ENCODE assay signal across 11 mouse cellular contexts in the genomic region with DNA sequence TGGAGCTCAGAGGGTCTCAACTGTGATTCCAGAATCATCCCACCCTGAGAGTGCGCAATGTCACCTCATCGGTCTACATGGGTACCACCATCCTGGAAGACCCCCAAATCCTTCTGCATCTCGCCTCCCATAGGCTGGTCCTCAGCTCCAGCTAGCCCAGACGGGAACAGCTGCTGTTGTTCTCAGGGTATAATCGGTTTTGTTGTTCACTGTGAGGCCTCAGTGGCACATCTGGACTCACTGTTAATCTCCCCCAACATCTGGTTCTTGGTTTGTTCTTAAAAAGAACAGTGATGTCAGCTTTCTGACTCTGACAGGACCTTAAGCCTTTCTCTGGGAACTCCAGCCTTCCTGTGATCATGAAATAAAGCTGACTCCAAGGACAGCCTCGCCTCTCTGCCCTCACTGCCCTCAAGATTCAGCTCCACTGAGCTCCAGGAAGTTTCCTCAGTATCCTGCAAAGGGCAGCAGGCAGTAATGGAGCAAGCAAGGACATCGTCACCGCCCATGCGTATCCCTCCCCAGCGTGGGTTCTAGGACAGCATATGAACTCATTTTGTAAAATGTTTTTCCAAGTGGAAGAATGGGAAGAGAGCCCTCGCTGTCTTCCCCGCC. TPM values are rescaled to one million over a fixed set of nuclear protein-coding genes. Genes with fewer than 3 reads are reported as not detected.
DNase-seq lines count a peak whose midpoint lies in the region; ATAC-seq lines count a peak whose summit lies in the region.
"Had no signal": no experiment of that assay in that cellular context is flagged by ENCODE, and none has a peak within 500 bp of the region (broad histone marks: within the 10 kb centered on the region; RNA-seq: fewer than 3 reads in every experiment).

No protein-coding gene starts in this region.

- DNase-seq in kidney, adult 18-20 months, result no peak
- DNase-seq in kidney, postnatal 14 days, result peak; percentile 40
- DNase-seq in forebrain, embryonic 11.5 days (ENCODE audit: low spot score), result no peak
- no peak for DNase-seq in right cerebral cortex, adult 2 months (ENCODE audit: low spot score in 2 of 2)
- DNase-seq: gastrocnemius, postnatal 14 days; thymus, postnatal 4 days had no signal

- H3K4me2 ChIP-seq in kidney, embryonic 15.5 days, result no peak overlapping the region
- H3K4me2 ChIP-seq in embryonic facial prominence, embryonic 13.5 days, result no peak overlapping the region
- no peak overlapping the region for H3K4me2 ChIP-seq in stomach, embryonic 16.5 days (ENCODE audit: low read depth, low read length)
- H3K4me2 ChIP-seq in forebrain, embryonic 11.5 days (ENCODE audit: low read depth, low read length, severe bottlenecking), result no peak overlapping the region
- H3K4me2 ChIP-seq: forebrain, embryonic 15.5 days had no signal

- peaks cover 19% of the 10 kb centered on the region for H3K4me1 ChIP-seq in kidney, embryonic 15.5 days
- H3K4me1 ChIP-seq in embryonic facial prominence, embryonic 13.5 days, result peaks cover 23% of the 10 kb centered on the region
- H3K4me1 ChIP-seq in stomach, embryonic 16.5 days (ENCODE audit: control insufficient read depth, insufficient read depth, low read length), result 0 out of 2 replicates have a peak, but pooled peaks cover 2% of the 10 kb centered on the region
- no peaks in the 10 kb centered on the region for H3K4me1 ChIP-seq in forebrain, embryonic 11.5 days (replicated peaks; ENCODE audit: control insufficient read depth, insufficient read depth, low read length)
- H3K4me1 ChIP-seq: forebrain, embryonic 15.5 days had no signal

- H3K4me3 ChIP-seq in kidney, embryonic 15.5 days (replicated peaks), result no peak overlapping the region
- no peak overlapping the region for H3K4me3 ChIP-seq in embryonic facial prominence, embryonic 13.5 days
- no peak overlapping the region for H3K4me3 ChIP-seq in stomach, embryonic 16.5 days (replicated peaks; ENCODE audit: low read length)
- no peak overlapping the region for H3K4me3 ChIP-seq in forebrain, embryonic 11.5 days (ENCODE audit: low read depth, low read length)
- H3K4me3 ChIP-seq: forebrain, embryonic 15.5 days had no signal

- H3K9ac ChIP-seq in kidney, embryonic 15.5 days, result no peak overlapping the region
- H3K9ac ChIP-seq in embryonic facial prominence, embryonic 13.5 days, result no peak overlapping the region
- H3K9ac ChIP-seq in stomach, embryonic 16.5 days (ENCODE audit: low read length), result no peak overlapping the region
- H3K9ac ChIP-seq in forebrain, embryonic 11.5 days (ENCODE audit: low read length), result no peak overlapping the region
- H3K9ac ChIP-seq: forebrain, embryonic 15.5 days had no signal

- no peaks in the 10 kb centered on the region for H3K27me3 ChIP-seq in kidney, embryonic 15.5 days
- H3K27me3 ChIP-seq in embryonic facial prominence, embryonic 13.5 days, result no peaks in the 10 kb centered on the region
- H3K27me3 ChIP-seq in stomach, embryonic 16.5 days (ENCODE audit: control insufficient read depth, insufficient read depth, low read length), result no peaks in the 10 kb centered on the region
- H3K27me3 ChIP-seq in forebrain, embryonic 11.5 days (ENCODE audit: control insufficient read depth, insufficient read depth, low read length), result no peaks in the 10 kb centered on the region
- H3K27me3 ChIP-seq: forebrain, embryonic 15.5 days had no signal

- ATAC-seq in kidney, embryonic 15.5 days (replicated peaks; ENCODE audit: low FRiP score), result no peak
- ATAC-seq in embryonic facial prominence, embryonic 13.5 days (ENCODE audit: insufficient number of reproducible peaks, insufficient read depth, low FRiP score, low TSS enrichment, low read depth), result no peak
- ATAC-seq in stomach, embryonic 16.5 days (ENCODE audit: insufficient read depth, low FRiP score), result peak; percentile 39; the same call in 1 of the 2 replicates
- ATAC-seq in forebrain, embryonic 11.5 days (replicated peaks; ENCODE audit: low FRiP score), result no peak
- ATAC-seq: forebrain, embryonic 15.5 days; hindbrain, postnatal 0 days had no signal

- 47% methylated on average over 12 of the region's 12 CpGs for WGBS in kidney, embryonic 15.5 days
- WGBS in embryonic facial prominence, embryonic 13.5 days, result 43% methylated on average over 12 of the region's 12 CpGs
- 53% methylated on average over 12 of the region's 12 CpGs for whole genome bisulfite sequencing in stomach, embryonic 16.5 days
- 69% methylated on average over 12 of the region's 12 CpGs for WGBS in forebrain, embryonic 11.5 days

- no peaks in the 10 kb centered on the region for H3K36me3 ChIP-seq in kidney, embryonic 15.5 days
- no peaks in the 10 kb centered on the region for H3K36me3 ChIP-seq in embryonic facial prominence, embryonic 13.5 days
- H3K36me3 ChIP-seq in stomach, embryonic 16.5 days (ENCODE audit: control insufficient read depth, insufficient read depth, low read length), result no peaks in the 10 kb centered on the region
- no peaks in the 10 kb centered on the region for H3K36me3 ChIP-seq in forebrain, embryonic 11.5 days (ENCODE audit: control insufficient read depth, insufficient read depth, low read length)
- H3K36me3 ChIP-seq: forebrain, embryonic 15.5 days had no signal

- no peaks in the 10 kb centered on the region for H3K9me3 ChIP-seq in kidney, embryonic 15.5 days (replicated peaks)
- H3K9me3 ChIP-seq in embryonic facial prominence, embryonic 13.5 days, result no peaks in the 10 kb centered on the region
- no peaks in the 10 kb centered on the region for H3K9me3 ChIP-seq in stomach, embryonic 16.5 days (replicated peaks; ENCODE audit: control insufficient read depth, low read length)
- no peaks in the 10 kb centered on the region for H3K9me3 ChIP-seq in forebrain, embryonic 11.5 days (ENCODE audit: control insufficient read depth, low read length)
- H3K9me3 ChIP-seq: forebrain, embryonic 15.5 days had no signal

- 0 out of 2 replicates have a peak overlapping the region, but pooled peaks have one; percentile 7 for H3K27ac ChIP-seq in kidney, embryonic 15.5 days
- H3K27ac ChIP-seq in embryonic facial prominence, embryonic 13.5 days, result peak overlapping the region; percentile 12; the same call in 1 of the 2 replicates
- no peak overlapping the region for H3K27ac ChIP-seq in stomach, embryonic 16.5 days (ENCODE audit: low read length)
- H3K27ac ChIP-seq in forebrain, embryonic 11.5 days (ENCODE audit: low read depth, low read length), result no peak overlapping the region
- H3K27ac ChIP-seq: forebrain, embryonic 15.5 days; hindbrain, postnatal 0 days had no signal

RNA-seq across cellular contexts. Expression of gene Prf1, which starts 11.2 kb away (rescaled TPM):
- not detected in 2 replicates for polyA plus RNA-seq in kidney, embryonic 15.5 days (2015; fragmentation: Nextera tagmentation; extraction: Ambion mirVana)
- not detected in 2 replicates for polyA plus RNA-seq in embryonic facial prominence, embryonic 13.5 days (2015; fragmentation: Nextera tagmentation; extraction: Ambion mirVana)
- polyA plus RNA-seq in stomach, embryonic 16.5 days (2015; fragmentation: Nextera tagmentation; extraction: Ambion mirVana), result not detected in 2 replicates
- not detected in 2 replicates for polyA plus RNA-seq in forebrain, embryonic 11.5 days (2014; fragmentation: Nextera tagmentation; extraction: Ambion mirVana)
- polyA plus RNA-seq: forebrain, embryonic 15.5 days; hindbrain, postnatal 0 days had no signal

RNA-seq across cellular contexts. Expression of gene Adamts14, which starts 35.6 kb away (rescaled TPM):
- 1.3 and 1.9 TPM in 2 replicates for polyA plus RNA-seq in kidney, embryonic 15.5 days (2015; fragmentation: Nextera tagmentation; extraction: Ambion mirVana)
- polyA plus RNA-seq in embryonic facial prominence, embryonic 13.5 days (2015; fragmentation: Nextera tagmentation; extraction: Ambion mirVana), result 2.2 and 2.9 TPM in 2 replicates
- polyA plus RNA-seq in stomach, embryonic 16.5 days (2015; fragmentation: Nextera tagmentation; extraction: Ambion mirVana), result 1.6 and 1.8 TPM in 2 replicates
- 0.56 and 0.60 TPM in 2 replicates for polyA plus RNA-seq in forebrain, embryonic 11.5 days (2014; fragmentation: Nextera tagmentation; extraction: Ambion mirVana)

Comparison
In these comparisons a context has a peak if more than half of its experiments do, and no peak if none do; other contexts are left out.
1. H3K27ac ChIP-seq: peak in kidney, embryonic 15.5 days (single experiment) and embryonic facial prominence, embryonic 13.5 days (single experiment); none in stomach, embryonic 16.5 days (single experiment) and forebrain, embryonic 11.5 days (single experiment).